Mouse (Mus musculus) erythroblast, embryonic 14.5 days (primary cell): ENCODE results near the gene Agpat2.

ENCODE experiments used
- GATA1 ChIP-seq: IDR thresholded peaks from 2 replicates; pipeline ENCODE4 v1.6.1; 2012; ENCODE audit warnings: low read length, inconsistent platforms, mixed read lengths
- TAL1 ChIP-seq: IDR thresholded peaks from 3 replicates; pipeline ENCODE4 v1.6.1; 2012; ENCODE audit warnings: low read length, inconsistent platforms, mixed read lengths

- TF ChIP-seq GATA1 (no peak), TAL1 (no peak)
Observed at GRCm38 (mm10) chr2:26579714-26580113, 24.5 kb downstream of the Agpat2 start, which contains the start of gene Egfl7.
